Mouse (Mus musculus) splenic B cell, adult 2 months (primary cell): ENCODE measurements at regions not wholly inside any gene's neighbourhood (a gene's known extent, or its start where the extent isn't known, plus 50 kb on each side); places are given as distances from the start of the nearest gene placed in this dataset.

ENCODE experiments used
- DNase-seq: peaks from one replicate; pipeline ENCODE4 v3.0.0-alpha.2; 2011; ENCODE audit warnings: low read depth, low spot score
- H3K27me3 ChIP-seq: 2 replicates; pipeline ENCODE4 v1.6.1; 2012; ENCODE audit warnings: mild to moderate bottlenecking, low read length, moderate library complexity, mixed read lengths; ENCODE audit not compliant: control insufficient read depth, poor library complexity, insufficient read depth, severe bottlenecking
- H3K36me3 ChIP-seq: 2 replicates; pipeline ENCODE4 v1.6.1; 2012; ENCODE audit warnings: mild to moderate bottlenecking, low read length, moderate library complexity, mixed read lengths; ENCODE audit not compliant: control insufficient read depth, poor library complexity, insufficient read depth, severe bottlenecking

- Histone ChIP-seq H3K36me3 (no peaks in the 10 kb centered on the region), H3K27me3 (no peaks in the 10 kb centered on the region)
- DNase-seq, result no peak
These were observed 161.9 kb upstream of the Bcl6 start for GRCm38 (mm10) chr16:24150512-24150911.

DNA sequence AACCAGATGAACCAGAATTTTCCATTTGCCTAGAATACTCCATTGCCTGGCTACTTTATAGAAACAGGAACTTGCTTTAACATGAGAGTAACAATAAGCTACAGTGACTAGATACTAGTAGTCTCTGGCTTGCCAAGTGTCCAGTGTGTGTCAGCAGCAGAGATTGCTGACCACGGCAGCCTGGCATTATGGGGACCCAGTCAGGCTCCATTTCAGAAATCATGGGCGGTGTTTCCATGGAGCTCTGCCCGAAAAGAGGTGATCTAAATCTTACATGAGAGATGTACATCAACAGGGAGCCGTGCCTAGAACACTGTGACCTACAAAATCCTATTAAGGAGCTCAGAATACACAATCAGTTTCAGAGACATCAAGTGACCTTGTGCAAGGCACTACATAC is 160.8 kb upstream of the Bcl6 start:
- DNase-seq, result no peak

DNA sequence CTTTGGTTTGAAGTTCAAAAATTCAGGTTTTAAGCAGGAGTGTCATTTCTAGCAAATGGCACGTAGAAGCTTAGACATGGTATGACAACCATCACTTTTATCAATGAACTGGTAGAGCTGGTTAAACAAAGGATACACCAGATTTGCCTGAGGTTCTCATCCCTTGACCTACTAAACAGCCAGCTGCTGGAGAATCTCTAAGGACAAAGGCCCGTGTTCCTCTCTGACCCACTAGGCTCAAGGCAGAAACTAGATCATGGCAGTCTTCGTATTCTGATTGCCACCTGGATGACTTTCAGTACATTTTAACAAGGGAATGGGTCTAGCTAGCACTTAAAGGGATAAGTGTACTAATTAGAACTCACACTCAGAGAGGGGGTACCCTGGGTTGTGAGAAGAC is 155.2 kb upstream of the Bcl6 start:
- Histone ChIP-seq H3K36me3 (no peaks in the 10 kb centered on the region), H3K27me3 (no peaks in the 10 kb centered on the region)
- DNase-seq, result no peak

More for the DNA sequence above, 160.8 kb upstream of the Bcl6 start:
- H3K27me3 ChIP-seq, result no peaks in the 10 kb centered on the region
- no peaks in the 10 kb centered on the region for H3K36me3 ChIP-seq

- Histone ChIP-seq H3K27me3 (no peaks in the 10 kb centered on the region), H3K36me3 (no peaks in the 10 kb centered on the region)
- no peak for DNase-seq
These were observed 154.4 kb upstream of the Bcl6 start for GRCm38 (mm10) chr16:24142915-24143541.

- DNase-seq, result no peak
- no peaks in the 10 kb centered on the region for H3K36me3 ChIP-seq
- no peaks in the 10 kb centered on the region for H3K27me3 ChIP-seq
These were observed 150.5 kb upstream of the Bcl6 start for GRCm38 (mm10) chr16:24139109-24139508.

GRCm38 (mm10) chr16:24137266-24138033 is 148.8 kb upstream of the Bcl6 start:
- no peaks in the 10 kb centered on the region for H3K27me3 ChIP-seq
- no peak for DNase-seq
- H3K36me3 ChIP-seq, result no peaks in the 10 kb centered on the region

GRCm38 (mm10) chr16:24136483-24137148 is 148.0 kb upstream of the Bcl6 start:
- Histone ChIP-seq H3K27me3 (no peaks in the 10 kb centered on the region), H3K36me3 (no peaks in the 10 kb centered on the region)
- DNase-seq, result peak; percentile 58

GRCm38 (mm10) chr16:24135841-24136240 is 147.2 kb upstream of the Bcl6 start:
- Histone ChIP-seq H3K27me3 (no peaks in the 10 kb centered on the region), H3K36me3 (no peaks in the 10 kb centered on the region)
- DNase-seq, result no peak

DNA sequence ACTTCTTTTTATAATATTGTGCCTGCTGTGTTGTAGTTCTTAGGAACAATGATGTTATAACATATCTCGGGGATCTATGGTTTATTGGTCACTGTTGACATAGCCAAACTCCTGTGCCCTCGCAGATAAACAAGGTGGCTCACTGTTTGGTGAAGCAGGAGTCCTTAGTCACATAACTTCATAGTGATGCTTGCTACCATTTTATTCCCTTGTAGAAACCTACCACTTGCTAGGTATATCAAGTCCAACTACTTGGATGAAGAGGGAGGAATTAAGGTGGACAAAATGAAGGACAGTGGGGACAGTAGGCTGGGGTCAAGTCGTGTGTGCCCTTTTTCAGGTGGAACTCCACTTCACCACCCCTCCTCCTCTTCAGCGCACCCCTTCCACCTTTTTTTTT is 146.7 kb upstream of the Bcl6 start:
- Histone ChIP-seq H3K36me3 (no peaks in the 10 kb centered on the region), H3K27me3 (no peaks in the 10 kb centered on the region)
- no peak for DNase-seq

DNA sequence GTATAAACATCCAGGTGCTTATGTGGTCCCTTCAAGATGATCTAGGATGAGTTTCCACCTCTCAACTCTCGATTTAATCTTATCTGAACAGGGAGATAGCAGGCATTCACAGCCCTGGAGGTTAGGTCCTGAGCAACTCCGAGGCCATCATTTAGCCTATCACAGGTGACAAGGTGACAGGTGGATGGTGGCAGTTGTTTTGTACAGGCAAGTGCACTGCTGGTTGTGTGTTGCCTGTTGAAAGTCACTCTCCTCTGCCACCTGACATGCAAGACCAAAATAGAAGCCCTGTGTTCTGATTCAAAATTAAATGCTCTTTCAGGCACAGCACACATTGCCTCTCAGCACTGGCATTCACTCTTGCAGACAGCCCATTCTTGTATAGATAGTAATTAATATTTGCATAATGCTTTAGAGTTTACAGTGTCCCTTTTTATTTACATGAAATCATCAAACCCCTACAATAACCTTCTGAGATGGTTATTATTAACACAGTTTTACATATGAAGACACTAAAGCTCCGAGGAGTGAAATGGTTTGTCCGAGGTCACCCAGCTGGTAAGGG is 145.9 kb upstream of the Bcl6 start:
- no peaks in the 10 kb centered on the region for H3K36me3 ChIP-seq
- no peak for DNase-seq
- no peaks in the 10 kb centered on the region for H3K27me3 ChIP-seq

DNA sequence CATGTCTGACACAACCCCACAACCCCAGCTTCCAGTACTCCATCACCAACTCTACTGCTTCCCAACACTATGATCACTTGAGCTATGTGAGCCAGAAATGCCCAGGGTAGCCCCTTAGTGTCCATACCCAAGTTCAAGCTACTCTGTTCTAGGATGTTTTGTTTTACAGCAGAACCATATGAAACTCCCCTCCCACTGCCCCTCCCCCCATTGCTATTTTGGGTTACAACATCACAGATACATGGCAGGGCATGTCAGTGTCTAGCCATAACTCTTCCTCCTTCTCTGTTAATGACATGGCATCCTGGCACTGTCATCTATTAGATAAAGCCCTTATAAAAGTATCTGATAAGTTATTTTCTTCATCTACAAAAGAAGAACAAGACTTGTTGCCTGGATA is 142.0 kb upstream of the Bcl6 start:
- DNase-seq, result no peak
- no peaks in the 10 kb centered on the region for H3K27me3 ChIP-seq
- H3K36me3 ChIP-seq, result no peaks in the 10 kb centered on the region

GRCm38 (mm10) chr16:24129701-24130100 is 141.0 kb upstream of the Bcl6 start:
- Histone ChIP-seq H3K27me3 (no peaks in the 10 kb centered on the region), H3K36me3 (no peaks in the 10 kb centered on the region)
- DNase-seq, result no peak

- Histone ChIP-seq H3K27me3 (no peaks in the 10 kb centered on the region), H3K36me3 (no peaks in the 10 kb centered on the region)
- DNase-seq, result no peak
These were observed 139.9 kb upstream of the Bcl6 start for GRCm38 (mm10) chr16:24128566-24128965.

DNA sequence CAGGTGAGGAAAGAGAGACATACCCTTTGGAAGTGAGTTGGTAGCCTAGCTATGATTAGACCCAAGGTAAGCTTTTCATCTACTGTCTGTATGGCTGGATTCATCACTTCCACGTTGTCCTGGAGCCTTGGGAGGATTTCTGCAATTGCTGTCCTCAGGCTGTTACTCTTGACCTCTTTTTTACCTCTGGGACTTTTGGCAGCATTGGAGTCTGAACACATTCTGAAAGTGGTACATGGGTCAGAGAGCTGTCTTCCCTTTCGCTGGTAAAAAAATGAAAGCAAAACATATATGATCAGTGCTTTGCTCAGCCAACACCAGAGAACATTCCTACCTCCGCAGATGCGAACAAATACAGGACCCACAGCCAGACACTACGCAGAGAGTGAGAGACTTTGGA is 136.1 kb upstream of the Bcl6 start:
- DNase-seq, result no peak
- no peaks in the 10 kb centered on the region for H3K36me3 ChIP-seq
- no peaks in the 10 kb centered on the region for H3K27me3 ChIP-seq

DNA sequence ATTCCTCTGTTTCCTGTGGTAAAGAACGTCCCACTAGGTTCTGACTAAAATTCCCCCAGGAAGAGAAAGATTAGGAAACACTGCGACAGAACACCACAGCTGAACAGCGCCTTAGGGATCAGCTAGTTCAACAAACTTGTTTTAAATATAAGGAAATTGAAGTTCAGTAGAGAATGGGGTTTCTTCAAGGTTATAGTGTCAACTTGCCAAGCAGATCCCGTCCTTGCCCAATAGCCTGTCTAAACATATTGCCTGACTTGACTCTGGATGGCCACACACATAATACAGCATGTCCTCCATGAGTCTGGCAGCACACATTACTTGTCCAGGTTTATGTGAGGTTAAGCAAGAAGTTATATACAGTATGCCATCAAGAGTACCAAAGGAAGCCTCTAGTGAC is 135.4 kb upstream of the Bcl6 start:
- no peak for DNase-seq
- no peaks in the 10 kb centered on the region for H3K27me3 ChIP-seq
- no peaks in the 10 kb centered on the region for H3K36me3 ChIP-seq
